Mouse (Mus musculus) bone marrow, adult 2 months (tissue): Measurements from ENCODE around the gene Uba5. TPM values are rescaled to one million over a fixed set of nuclear protein-coding genes. Genes with fewer than 3 reads are reported as not detected.

Experiments
- H3K27ac ChIP-seq: fragments of 200-500 bp; 2 replicates; pipeline ENCODE4 v1.5.1; 2012; ENCODE audit warnings: low read depth, mild to moderate bottlenecking, control low read depth, inconsistent platforms, low read length; ENCODE audit not compliant: control insufficient read depth, poor library complexity, insufficient read depth
- H3K4me1 ChIP-seq: fragments of 200-500 bp; 2 replicates; pipeline ENCODE4 v1.6.1; 2011; ENCODE audit warnings: low read length; ENCODE audit not compliant: control insufficient read depth, insufficient read depth
- H3K4me3 ChIP-seq: fragments of 200-500 bp; replicated peaks from 2 replicates; pipeline ENCODE3; 2011; ENCODE audit warnings: mild to moderate bottlenecking, low read depth, low read length, control low read depth; ENCODE audit not compliant: control insufficient read depth
- CTCF ChIP-seq: fragments of 200-500 bp; IDR thresholded peaks from 2 replicates; pipeline ENCODE4 v1.5.1; 2011; ENCODE audit warnings: low read length, control low read depth; ENCODE audit not compliant: control insufficient read depth, insufficient read depth
- POLR2A ChIP-seq: fragments of 200-500 bp; IDR thresholded peaks from 2 replicates; pipeline ENCODE4 v1.6.1; 2011; ENCODE audit warnings: low read depth, mild to moderate bottlenecking, control low read depth, low read length, borderline replicate concordance; ENCODE audit not compliant: control insufficient read depth
- WGBS: fragments of 180-500 bp; shearing (Covaris S2); methylation state at CpG from one replicate; pipeline ENCODE4 v1.1.7; 2018; 5-methylcytosine and 5-hydroxymethylcytosine counted together
- polyA plus RNA-seq: library from polyadenylated mRNA; stranded (reverse); fragments of >200 nt; gene quantifications from 2 replicates; pipeline ENCODE4 v1.2.4, GENCODE M21; 2011; ENCODE audit warnings: low replicate concordance; ENCODE audit not compliant: missing spikeins, insufficient read depth, insufficient read length

Uba5 gene
- polyA plus RNA-seq, 1 experiment: 25.3 TPM

DNA sequence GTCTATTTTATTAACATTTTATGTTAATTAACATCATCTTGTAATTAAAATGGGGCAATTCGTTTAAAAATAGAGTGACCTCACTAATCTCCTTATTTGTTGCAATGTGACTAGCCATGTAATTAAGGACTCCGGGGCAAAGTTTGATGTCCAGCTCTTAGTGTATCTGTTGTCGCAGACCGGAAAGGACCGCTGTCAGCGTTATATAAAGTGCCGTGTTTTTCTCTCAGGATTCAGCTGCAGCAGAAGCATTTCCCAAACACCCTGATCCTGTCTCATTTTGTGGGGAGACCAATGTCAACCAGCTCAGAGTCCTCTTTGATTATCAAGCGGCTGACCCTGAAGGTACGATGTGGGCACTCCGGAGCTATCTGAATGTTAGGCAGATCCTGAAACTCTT, 41.9 kb downstream of the Uba5 start:
- no peaks in the 10 kb centered on the region for H3K4me1 ChIP-seq
- TF ChIP-seq POLR2A (no peak), CTCF (no peak)
- no peak overlapping the region for H3K4me3 ChIP-seq
- no peak overlapping the region for H3K27ac ChIP-seq
- 91% methylated on average over 10 of the region's 10 CpGs for WGBS

- TF ChIP-seq POLR2A (no peak), CTCF (no peak)
- no peak overlapping the region for H3K4me3 ChIP-seq
- H3K4me1 ChIP-seq: no peaks in the 10 kb centered on the region
- 71% methylated on average over 1 of the region's 1 CpGs for WGBS
- no peak overlapping the region for H3K27ac ChIP-seq
Observed at GRCm38 (mm10) chr9:104014526-104014925, 48.4 kb downstream of the Uba5 start.

DNA sequence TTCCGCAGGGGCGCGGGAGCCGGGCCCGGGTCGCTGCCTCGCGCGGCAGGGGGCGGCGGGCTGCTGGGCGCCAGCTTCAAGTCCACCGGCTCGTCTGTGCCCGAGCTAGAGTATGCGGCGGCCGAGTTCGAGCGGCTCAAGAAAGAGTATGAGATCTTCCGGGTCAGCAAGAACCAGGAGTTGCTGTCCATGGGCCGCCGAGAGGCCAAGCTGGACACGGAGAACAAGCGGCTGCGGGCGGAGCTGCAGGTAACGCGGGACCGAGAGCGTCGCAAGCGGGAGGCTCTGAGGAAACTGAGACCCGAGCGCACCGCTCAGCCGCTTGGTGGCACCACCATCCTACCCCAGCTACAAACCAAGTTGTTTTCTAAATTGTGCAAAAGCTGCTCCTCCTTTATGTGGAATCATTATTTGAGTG, 60.0 kb downstream of the Uba5 start:
- peak overlapping the region; percentile 30; the same call in 1 of the 2 replicates for H3K27ac ChIP-seq
- under 1% methylated on average over 37 of the region's 37 CpGs for WGBS

GRCm38 (mm10) chr9:104001921-104002859, 60.7 kb downstream of the Uba5 start, which contains the start of gene Nphp3:
TSS of gene Nphp3 (plus strand) at chr9:104002544.
- peak; percentile 55; the same call in 1 of the 2 replicates for TF ChIP-seq POLR2A
- TF ChIP-seq CTCF: no peak
- WGBS: 1% methylated on average over 55 of the region's 55 CpGs
- Histone ChIP-seq H3K27ac (peak within 1 kb of the TSS; percentile 30; the same call in 1 of the 2 replicates), H3K4me3 (peak within 1 kb of the TSS; percentile 76), H3K4me1 (no peaks in the 10 kb centered on the region; the same call in 1 of the 2 replicates)

More for the DNA sequence above, 60.0 kb downstream of the Uba5 start:
- H3K4me1 ChIP-seq: no peaks in the 10 kb centered on the region; the same call in 1 of the 2 replicates
- peak overlapping the region; percentile 76 for H3K4me3 ChIP-seq
- no peak; the same call in 1 of the 2 replicates for TF ChIP-seq POLR2A
- TF ChIP-seq CTCF: peak; percentile 57

DNA sequence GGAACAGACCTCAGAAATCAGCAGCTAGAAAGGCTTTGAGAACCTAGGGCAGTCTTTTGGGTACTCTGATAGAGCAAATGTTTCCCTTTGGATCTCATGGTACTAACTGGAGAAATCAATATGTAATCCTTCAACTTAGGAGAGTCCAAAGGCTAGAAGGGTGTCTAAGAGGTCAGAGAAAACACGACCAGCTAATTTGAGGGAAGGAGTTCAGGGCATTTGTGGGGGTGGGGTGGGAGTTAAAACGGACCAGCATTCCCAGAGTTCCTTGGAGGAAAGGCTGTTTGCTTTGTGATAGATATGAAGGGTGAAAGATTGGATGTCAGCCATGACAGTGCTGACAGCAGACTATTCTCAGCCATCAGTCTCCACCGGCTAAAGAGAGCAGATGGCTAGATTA, 62.3 kb downstream of the Uba5 start:
- no peak overlapping the region for H3K27ac ChIP-seq
- WGBS: 61% methylated on average over 3 of the region's 3 CpGs
- no peak overlapping the region for H3K4me3 ChIP-seq
- no peaks in the 10 kb centered on the region; the same call in 1 of the 2 replicates for H3K4me1 ChIP-seq
- TF ChIP-seq CTCF (no peak), POLR2A (no peak)

Other genes with a start within 250 kb of the Uba5 start
- 0.72 and 8.1 TPM in 2 replicates for gene Nphp3, start 60.6 kb downstream of the Uba5 start, polyA plus RNA-seq
- gene Gm28305, start 22.5 kb downstream of the Uba5 start, polyA plus RNA-seq: 3.4 TPM in 1 of 2 replicates, not detected in the other
- gene Acad11, start 243 bp upstream of the Uba5 start, polyA plus RNA-seq: 3.3 and 6.8 TPM in 2 replicates
- gene Ackr4, start 63.8 kb upstream of the Uba5 start, polyA plus RNA-seq: 2.6 and 6.1 TPM in 2 replicates
- gene Dnajc13, start 199.8 kb upstream of the Uba5 start, polyA plus RNA-seq: 10.0 and 15.6 TPM in 2 replicates